Mouse (Mus musculus): Measurements from ENCODE around the gene Vstm5.

- TF ChIP-seq CTCF (IDR thresholded peaks at IDR 0.05; ENCODE audit: low read depth, low read length) (no peak), POLR2A (IDR thresholded peaks at IDR 0.05; ENCODE audit: insufficient read depth, low read length) (no peak)
Measured at GRCm38 (mm10) chr9:15263487-15263886, 24.6 kb downstream of the Vstm5 start.
